Mouse (Mus musculus): ENCODE measurements at regions not wholly inside any gene's neighbourhood (a gene's known extent, or its start where the extent isn't known, plus 50 kb on each side); places are given as distances from the start of the nearest gene placed in this dataset.

DNA sequence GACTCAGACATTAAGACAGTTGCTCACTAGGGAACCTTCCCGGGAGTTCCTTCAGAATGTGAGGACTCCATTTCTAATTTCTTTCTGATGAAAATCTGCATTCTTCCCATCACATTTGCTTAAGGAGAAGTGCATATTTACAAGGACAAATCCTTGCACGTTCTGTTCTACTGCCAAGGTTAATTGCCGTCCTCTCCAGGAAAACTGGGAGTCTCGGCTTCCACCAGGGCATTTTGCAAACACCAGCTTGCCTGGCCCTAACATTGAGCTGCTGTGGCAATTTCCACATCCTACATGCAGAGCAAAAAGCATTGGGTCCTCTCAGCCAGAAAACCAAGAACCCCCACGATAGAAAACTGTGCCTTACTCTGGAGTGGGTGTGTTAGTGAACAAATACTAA, 91.5 kb upstream of the Noct start:
- Histone ChIP-seq H3K27me3 (replicated peaks; ENCODE audit: control insufficient read depth, insufficient read depth, low read length) (no peaks in the 10 kb centered on the region), H3K4me3 (ENCODE audit: low read depth, low read length) (no peak overlapping the region), H3K9me3 (ENCODE audit: control insufficient read depth) (no peaks in the 10 kb centered on the region), H3K36me3 (ENCODE audit: control insufficient read depth, insufficient read depth) (no peaks in the 10 kb centered on the region), H3K9ac (ENCODE audit: low read depth, low read length) (no peak overlapping the region), H3K27ac (ENCODE audit: low read depth, low read length) (no peak overlapping the region), H3K4me2 (replicated peaks; ENCODE audit: low read depth) (no peak overlapping the region), H3K4me1 (replicated peaks; ENCODE audit: control insufficient read depth, insufficient read depth, low read length) (no peaks in the 10 kb centered on the region)
- ATAC-seq: no peak
- WGBS: 73% methylated on average over 5 of the region's 5 CpGs
- no peak for TF ChIP-seq CTCF (IDR thresholded peaks at IDR 0.05; ENCODE audit: low read depth)

DNA sequence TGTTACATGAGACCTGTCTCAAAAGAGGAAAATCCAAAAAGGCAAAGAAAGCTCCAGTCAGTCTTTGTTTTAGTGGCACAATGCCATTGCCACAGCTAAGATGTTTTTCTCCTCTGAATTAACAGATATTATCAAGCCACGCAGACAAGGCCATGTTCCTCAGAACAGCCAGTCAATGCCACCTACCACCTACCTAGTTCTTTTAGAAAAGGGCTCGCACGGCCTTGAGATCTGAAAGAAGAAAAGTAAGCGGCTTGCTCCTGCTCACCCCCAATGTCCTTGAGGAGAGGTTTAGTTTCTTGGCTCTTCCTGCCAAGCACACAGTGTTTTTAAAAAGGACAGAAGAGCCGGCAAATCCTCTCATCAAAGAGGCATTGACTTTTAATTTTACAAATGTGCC, 88.7 kb upstream of the Noct start:
- H3K4me1 ChIP-seq (replicated peaks; ENCODE audit: control insufficient read depth, insufficient read depth, low read length): no peaks in the 10 kb centered on the region
- H3K36me3 ChIP-seq (ENCODE audit: control insufficient read depth, insufficient read depth): no peaks in the 10 kb centered on the region
- WGBS: 75% methylated on average over 5 of the region's 5 CpGs
- TF ChIP-seq CTCF (IDR thresholded peaks at IDR 0.05; ENCODE audit: low read depth): no peak
- ATAC-seq: no peak
- no peaks in the 10 kb centered on the region for H3K27me3 ChIP-seq (replicated peaks; ENCODE audit: control insufficient read depth, insufficient read depth, low read length)
- no peak overlapping the region for H3K4me2 ChIP-seq (replicated peaks; ENCODE audit: low read depth)
- H3K9me3 ChIP-seq (ENCODE audit: control insufficient read depth): no peaks in the 10 kb centered on the region
- H3K4me3 ChIP-seq (ENCODE audit: low read depth, low read length): no peak overlapping the region
- no peak overlapping the region for H3K27ac ChIP-seq (ENCODE audit: low read depth, low read length)
- H3K9ac ChIP-seq (ENCODE audit: low read depth, low read length): no peak overlapping the region

DNA sequence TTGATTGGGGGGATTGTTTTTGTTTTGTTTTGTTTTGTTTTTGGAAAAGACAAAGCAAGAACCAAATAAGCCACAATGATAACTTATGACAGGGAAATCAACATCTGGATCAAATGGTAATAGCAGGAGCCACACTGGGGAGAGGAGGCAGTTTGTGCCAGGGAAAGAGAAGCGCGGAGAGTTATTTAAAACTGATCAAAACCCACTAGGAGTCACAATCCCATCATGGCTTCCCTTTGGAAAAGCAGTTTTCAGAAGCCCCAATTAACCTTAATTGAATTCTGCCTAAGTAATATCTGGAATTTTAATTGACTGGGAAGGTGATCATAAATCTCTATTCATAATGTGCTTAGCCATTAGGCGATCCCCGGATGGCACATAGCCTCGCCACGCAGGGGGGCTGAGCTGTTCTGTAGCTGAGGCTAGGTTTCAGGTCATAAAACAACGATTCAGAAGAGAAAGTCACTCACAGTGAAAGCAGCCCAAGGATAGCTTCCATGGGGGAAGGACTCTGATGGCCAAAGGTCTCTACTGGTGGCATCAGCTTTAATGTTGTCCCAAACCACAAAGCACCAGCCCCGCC, 86.4 kb upstream of the Noct start:
- Histone ChIP-seq H3K9me3 (ENCODE audit: control insufficient read depth) (no peaks in the 10 kb centered on the region), H3K4me1 (replicated peaks; ENCODE audit: control insufficient read depth, insufficient read depth, low read length) (no peaks in the 10 kb centered on the region), H3K4me2 (replicated peaks; ENCODE audit: low read depth) (no peak overlapping the region), H3K36me3 (ENCODE audit: control insufficient read depth, insufficient read depth) (no peaks in the 10 kb centered on the region), H3K9ac (ENCODE audit: low read depth, low read length) (no peak overlapping the region), H3K27ac (ENCODE audit: low read depth, low read length) (no peak overlapping the region), H3K4me3 (ENCODE audit: low read depth, low read length) (no peak overlapping the region), H3K27me3 (replicated peaks; ENCODE audit: control insufficient read depth, insufficient read depth, low read length) (no peaks in the 10 kb centered on the region)
- no peak for TF ChIP-seq CTCF (IDR thresholded peaks at IDR 0.05; ENCODE audit: low read depth)
- 89% methylated on average over 8 of the region's 8 CpGs for WGBS
- no peak for ATAC-seq

GRCm38 (mm10) chr3:51145985-51146384, 78.3 kb upstream of the Noct start:
- 74% methylated on average over 2 of the region's 2 CpGs for WGBS
- ATAC-seq: no peak
- no peak for TF ChIP-seq CTCF (IDR thresholded peaks at IDR 0.05; ENCODE audit: low read depth)
- Histone ChIP-seq H3K9ac (ENCODE audit: low read depth, low read length) (no peak overlapping the region), H3K27me3 (replicated peaks; ENCODE audit: control insufficient read depth, insufficient read depth, low read length) (no peaks in the 10 kb centered on the region), H3K4me2 (replicated peaks; ENCODE audit: low read depth) (no peak overlapping the region), H3K27ac (ENCODE audit: low read depth, low read length) (no peak overlapping the region), H3K36me3 (ENCODE audit: control insufficient read depth, insufficient read depth) (no peaks in the 10 kb centered on the region), H3K9me3 (ENCODE audit: control insufficient read depth) (no peaks in the 10 kb centered on the region), H3K4me3 (ENCODE audit: low read depth, low read length) (no peak overlapping the region), H3K4me1 (replicated peaks; ENCODE audit: control insufficient read depth, insufficient read depth, low read length) (no peaks in the 10 kb centered on the region)

- no peak for TF ChIP-seq CTCF (IDR thresholded peaks at IDR 0.05; ENCODE audit: low read depth)
- H3K36me3 ChIP-seq (ENCODE audit: control insufficient read depth, insufficient read depth): no peaks in the 10 kb centered on the region
- no peak for ATAC-seq
- no peak overlapping the region for H3K9ac ChIP-seq (ENCODE audit: low read depth, low read length)
- H3K4me3 ChIP-seq (ENCODE audit: low read depth, low read length): no peak overlapping the region
- H3K27me3 ChIP-seq (replicated peaks; ENCODE audit: control insufficient read depth, insufficient read depth, low read length): no peaks in the 10 kb centered on the region
- H3K27ac ChIP-seq (ENCODE audit: low read depth, low read length): no peak overlapping the region
- H3K9me3 ChIP-seq (ENCODE audit: control insufficient read depth): no peaks in the 10 kb centered on the region
- H3K4me2 ChIP-seq (replicated peaks; ENCODE audit: low read depth): no peak overlapping the region
- H3K4me1 ChIP-seq (replicated peaks; ENCODE audit: control insufficient read depth, insufficient read depth, low read length): no peaks in the 10 kb centered on the region
- 94% methylated on average over 6 of the region's 6 CpGs for WGBS
These were observed 74.2 kb upstream of the Noct start for GRCm38 (mm10) chr3:51150012-51150411.

- Histone ChIP-seq H3K36me3 (ENCODE audit: control insufficient read depth, insufficient read depth) (no peaks in the 10 kb centered on the region), H3K4me3 (ENCODE audit: low read depth, low read length) (no peak overlapping the region), H3K4me2 (replicated peaks; ENCODE audit: low read depth) (no peak overlapping the region), H3K4me1 (replicated peaks; ENCODE audit: control insufficient read depth, insufficient read depth, low read length) (no peaks in the 10 kb centered on the region), H3K27ac (ENCODE audit: low read depth, low read length) (no peak overlapping the region), H3K9ac (ENCODE audit: low read depth, low read length) (no peak overlapping the region), H3K9me3 (ENCODE audit: control insufficient read depth) (no peaks in the 10 kb centered on the region), H3K27me3 (replicated peaks; ENCODE audit: control insufficient read depth, insufficient read depth, low read length) (no peaks in the 10 kb centered on the region)
- WGBS: 68% methylated on average over 4 of the region's 4 CpGs
- no peak for TF ChIP-seq CTCF (IDR thresholded peaks at IDR 0.05; ENCODE audit: low read depth)
- no peak for ATAC-seq
These were observed 73.1 kb upstream of the Noct start for GRCm38 (mm10) chr3:51151104-51151503.

DNA sequence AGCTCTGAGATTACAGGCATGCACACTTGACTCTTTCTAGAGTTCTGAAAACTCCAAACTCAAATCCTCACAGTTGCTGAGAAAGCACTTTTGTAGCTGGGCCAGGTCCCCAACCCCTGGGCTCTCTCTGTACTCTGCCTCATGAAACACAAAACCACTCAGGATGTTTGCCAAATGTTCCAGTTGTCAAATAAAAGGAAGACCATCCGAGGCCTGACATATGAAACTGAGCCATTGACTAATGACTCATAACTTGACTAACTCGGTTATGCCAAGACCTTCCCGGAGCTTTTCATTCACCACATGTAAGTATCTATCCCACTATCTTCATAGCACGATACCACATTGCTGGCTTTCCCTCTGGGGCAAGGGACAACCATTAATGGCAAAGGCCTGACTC, 68.6 kb upstream of the Noct start:
- no peaks in the 10 kb centered on the region for H3K27me3 ChIP-seq (replicated peaks; ENCODE audit: control insufficient read depth, insufficient read depth, low read length)
- H3K27ac ChIP-seq (ENCODE audit: low read depth, low read length): no peak overlapping the region
- H3K4me2 ChIP-seq (replicated peaks; ENCODE audit: low read depth): no peak overlapping the region
- WGBS: 54% methylated on average over 4 of the region's 4 CpGs
- TF ChIP-seq CTCF (IDR thresholded peaks at IDR 0.05; ENCODE audit: low read depth): no peak
- no peaks in the 10 kb centered on the region for H3K36me3 ChIP-seq (ENCODE audit: control insufficient read depth, insufficient read depth)
- no peaks in the 10 kb centered on the region; the same call in 1 of the 2 replicates for H3K4me1 ChIP-seq (replicated peaks; ENCODE audit: control insufficient read depth, insufficient read depth, low read length)
- H3K9me3 ChIP-seq (ENCODE audit: control insufficient read depth): no peaks in the 10 kb centered on the region
- ATAC-seq: no peak
- H3K4me3 ChIP-seq (ENCODE audit: low read depth, low read length): no peak overlapping the region
- no peak overlapping the region for H3K9ac ChIP-seq (ENCODE audit: low read depth, low read length)
